Mouse (Mus musculus): Measurements from ENCODE around the gene Krt222.
"Not testable (repeated sequence)": the region's sequence is repeated elsewhere in the genome, so short reads cannot be mapped to it uniquely, and the experiment has no call there.

Krt222 gene

GRCm38 (mm10) chr11:99243820-99244374 lies at the start of gene Krt222:
Krt222 (minus strand) TSS chr11:99244085.
- DNase-seq (ENCODE audit: low spot score), result no peak

GRCm38 (mm10) chr11:99292846-99293245 lies 49.0 kb upstream of the Krt222 start:
- DNase-seq (ENCODE audit: low spot score), result peak; percentile 24

GRCm38 (mm10) chr11:99284833-99285312 lies 41.0 kb upstream of the Krt222 start, which contains the start of gene Krt24:
Krt24 (minus strand) TSS chr11:99285262.
- DNase-seq (ENCODE audit: low spot score), result no peak

GRCm38 (mm10) chr11:99284011-99284410 lies 40.1 kb upstream of the Krt222 start:
- no peak for DNase-seq (ENCODE audit: low spot score)

GRCm38 (mm10) chr11:99283334-99283733 lies 39.4 kb upstream of the Krt222 start:
- DNase-seq (ENCODE audit: low spot score), result no peak

GRCm38 (mm10) chr11:99281116-99281515 lies 37.2 kb upstream of the Krt222 start:
- no peak for DNase-seq (ENCODE audit: low spot score)

- DNase-seq (ENCODE audit: low spot score), result no peak
Observed at GRCm38 (mm10) chr11:99279986-99280385, 36.1 kb upstream of the Krt222 start.

GRCm38 (mm10) chr11:99276786-99277185 lies 32.9 kb upstream of the Krt222 start:
- no peak for DNase-seq (ENCODE audit: low spot score)

- DNase-seq (ENCODE audit: low spot score), result no peak
Observed at GRCm38 (mm10) chr11:99275624-99276023, 31.7 kb upstream of the Krt222 start.

- DNase-seq (ENCODE audit: low spot score), result no peak
Observed at GRCm38 (mm10) chr11:99272721-99273120, 28.8 kb upstream of the Krt222 start.

GRCm38 (mm10) chr11:99269192-99269591 lies 25.3 kb upstream of the Krt222 start:
- no peak for DNase-seq (ENCODE audit: low spot score)

GRCm38 (mm10) chr11:99265796-99266195 lies 21.9 kb upstream of the Krt222 start:
- no peak for DNase-seq (ENCODE audit: low spot score)

GRCm38 (mm10) chr11:99265220-99265619 lies 21.3 kb upstream of the Krt222 start:
- no peak for DNase-seq (ENCODE audit: low spot score)

- no peak for DNase-seq (ENCODE audit: low spot score)
Observed at GRCm38 (mm10) chr11:99256213-99256612, 12.3 kb upstream of the Krt222 start.

- DNase-seq (ENCODE audit: low spot score), result no peak
Observed at GRCm38 (mm10) chr11:99255316-99255715, 11.4 kb upstream of the Krt222 start.

GRCm38 (mm10) chr11:99253893-99254292 lies 10.0 kb upstream of the Krt222 start:
- no peak for DNase-seq (ENCODE audit: low spot score)

- no peak for DNase-seq (ENCODE audit: low spot score)
Observed at GRCm38 (mm10) chr11:99252671-99253070, 8.8 kb upstream of the Krt222 start.

- no peak for DNase-seq (ENCODE audit: low spot score)
Observed at GRCm38 (mm10) chr11:99250666-99251065, 6.8 kb upstream of the Krt222 start.

GRCm38 (mm10) chr11:99250241-99250640 lies 6.4 kb upstream of the Krt222 start:
- no peak for DNase-seq (ENCODE audit: low spot score)

GRCm38 (mm10) chr11:99249115-99249514 lies 5.2 kb upstream of the Krt222 start:
- DNase-seq (ENCODE audit: low spot score), result peak; percentile 11

- DNase-seq (ENCODE audit: low spot score), result no peak
Observed at GRCm38 (mm10) chr11:99247916-99248315, 4.0 kb upstream of the Krt222 start.

GRCm38 (mm10) chr11:99244519-99244918 lies 634 bp upstream of the Krt222 start:
- not testable (repeated sequence) for DNase-seq (ENCODE audit: low spot score)

GRCm38 (mm10) chr11:99243200-99243819 lies 575 bp downstream of the Krt222 start:
- DNase-seq (ENCODE audit: low spot score), result no peak

- DNase-seq (ENCODE audit: low spot score), result no peak
Observed at GRCm38 (mm10) chr11:99242056-99242455, 1.8 kb downstream of the Krt222 start.

Data from ovary, postnatal 36 days (tissue).